Mouse (Mus musculus): ENCODE data around the gene App. TPM values are rescaled to one million over a fixed set of nuclear protein-coding genes. Genes with fewer than 3 reads are reported as not detected.

The App gene
- polyA plus RNA-seq, 1 experiment from 2014 or later, result 470 TPM

- no peaks in the 10 kb centered on the region for H3K9me3 ChIP-seq (replicated peaks; ENCODE audit: control insufficient read depth, low read length, poor library complexity, severe bottlenecking)
- 98% methylated on average over 10 of the region's 10 CpGs for WGBS
- peaks cover 12% of the 10 kb centered on the region for H3K36me3 ChIP-seq (ENCODE audit: control insufficient read depth, insufficient read depth, low read length)
- no peak overlapping the region for H3K27ac ChIP-seq (ENCODE audit: low read length)
- ATAC-seq, result no peak
- H3K9ac ChIP-seq (ENCODE audit: low read depth, low read length), result no peak overlapping the region
- no peaks in the 10 kb centered on the region for H3K27me3 ChIP-seq (ENCODE audit: control insufficient read depth, insufficient read depth, low read depth, low read length)
- H3K4me1 ChIP-seq (ENCODE audit: control insufficient read depth, insufficient read depth, low read length), result peaks cover 24% of the 10 kb centered on the region
- H3K4me3 ChIP-seq (ENCODE audit: low read depth, low read length), result no peak overlapping the region
- H3K4me2 ChIP-seq (ENCODE audit: low read length), result no peak overlapping the region
Measured at GRCm38 (mm10) chr16:85056212-85056611, 117.4 kb downstream of the App start.

- no peak overlapping the region for H3K4me2 ChIP-seq (ENCODE audit: low read length)
- H3K4me1 ChIP-seq (ENCODE audit: control insufficient read depth, insufficient read depth, low read length), result peaks cover 19% of the 10 kb centered on the region
- H3K27me3 ChIP-seq (ENCODE audit: control insufficient read depth, insufficient read depth, low read depth, low read length), result no peaks in the 10 kb centered on the region
- H3K9ac ChIP-seq (ENCODE audit: low read depth, low read length), result no peak overlapping the region
- H3K36me3 ChIP-seq (ENCODE audit: control insufficient read depth, insufficient read depth, low read length), result peaks cover 12% of the 10 kb centered on the region
- H3K9me3 ChIP-seq (replicated peaks; ENCODE audit: control insufficient read depth, low read length, poor library complexity, severe bottlenecking), result no peaks in the 10 kb centered on the region
- no peak overlapping the region for H3K27ac ChIP-seq (ENCODE audit: low read length)
- 92% methylated on average over 7 of the region's 7 CpGs for WGBS
- H3K4me3 ChIP-seq (ENCODE audit: low read depth, low read length), result no peak overlapping the region
- ATAC-seq, result no peak
Measured at GRCm38 (mm10) chr16:85053996-85054395, 119.6 kb downstream of the App start.

DNA sequence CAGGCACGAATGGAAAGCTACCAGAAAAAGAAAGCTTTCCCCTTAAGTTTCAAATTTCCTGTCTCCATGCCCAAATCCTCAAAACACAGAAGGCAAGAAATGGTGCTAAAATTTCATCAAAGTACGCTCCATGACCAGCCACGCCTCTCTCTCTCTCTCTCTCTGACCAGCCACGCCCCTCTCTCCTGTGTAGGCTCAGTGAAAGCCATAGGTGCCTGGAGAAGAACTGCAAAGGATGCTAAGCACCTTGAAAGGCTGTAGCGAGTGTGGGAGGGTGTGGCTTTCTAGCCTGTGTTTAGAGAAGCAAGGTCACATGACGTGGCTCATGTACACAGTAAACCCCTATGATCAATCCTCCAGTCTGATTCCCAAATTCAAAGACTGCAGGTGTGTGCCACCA is 126.3 kb downstream of the App start:
- no peak overlapping the region for H3K9ac ChIP-seq (ENCODE audit: low read depth, low read length)
- 65% methylated on average over 6 of the region's 6 CpGs for WGBS
- no peak overlapping the region for H3K4me2 ChIP-seq (ENCODE audit: low read length)
- H3K36me3 ChIP-seq (ENCODE audit: control insufficient read depth, insufficient read depth, low read length), result peaks cover 11% of the 10 kb centered on the region
- H3K4me3 ChIP-seq (ENCODE audit: low read depth, low read length), result no peak overlapping the region
- no peaks in the 10 kb centered on the region for H3K9me3 ChIP-seq (replicated peaks; ENCODE audit: control insufficient read depth, low read length, poor library complexity, severe bottlenecking)
- H3K27me3 ChIP-seq (ENCODE audit: control insufficient read depth, insufficient read depth, low read depth, low read length), result no peaks in the 10 kb centered on the region
- no peak overlapping the region for H3K27ac ChIP-seq (ENCODE audit: low read length)
- ATAC-seq, result no peak
- peaks cover 5% of the 10 kb centered on the region; the same call in 1 of the 2 replicates for H3K4me1 ChIP-seq (ENCODE audit: control insufficient read depth, insufficient read depth, low read length)

- H3K4me2 ChIP-seq (ENCODE audit: low read length), result no peak overlapping the region
- H3K36me3 ChIP-seq (ENCODE audit: control insufficient read depth, insufficient read depth, low read length), result peaks cover 11% of the 10 kb centered on the region
- ATAC-seq, result no peak
- WGBS, result 39% methylated on average over 3 of the region's 3 CpGs
- peaks cover 20% of the 10 kb centered on the region for H3K4me1 ChIP-seq (ENCODE audit: control insufficient read depth, insufficient read depth, low read length)
- no peaks in the 10 kb centered on the region for H3K27me3 ChIP-seq (ENCODE audit: control insufficient read depth, insufficient read depth, low read depth, low read length)
- peak overlapping the region; percentile 11; the same call in 1 of the 2 replicates for H3K27ac ChIP-seq (ENCODE audit: low read length)
- H3K4me3 ChIP-seq (ENCODE audit: low read depth, low read length), result no peak overlapping the region
- no peaks in the 10 kb centered on the region for H3K9me3 ChIP-seq (replicated peaks; ENCODE audit: control insufficient read depth, low read length, poor library complexity, severe bottlenecking)
- H3K9ac ChIP-seq (ENCODE audit: low read depth, low read length), result no peak overlapping the region
Measured at GRCm38 (mm10) chr16:85041153-85041959, 132.2 kb downstream of the App start.

DNA sequence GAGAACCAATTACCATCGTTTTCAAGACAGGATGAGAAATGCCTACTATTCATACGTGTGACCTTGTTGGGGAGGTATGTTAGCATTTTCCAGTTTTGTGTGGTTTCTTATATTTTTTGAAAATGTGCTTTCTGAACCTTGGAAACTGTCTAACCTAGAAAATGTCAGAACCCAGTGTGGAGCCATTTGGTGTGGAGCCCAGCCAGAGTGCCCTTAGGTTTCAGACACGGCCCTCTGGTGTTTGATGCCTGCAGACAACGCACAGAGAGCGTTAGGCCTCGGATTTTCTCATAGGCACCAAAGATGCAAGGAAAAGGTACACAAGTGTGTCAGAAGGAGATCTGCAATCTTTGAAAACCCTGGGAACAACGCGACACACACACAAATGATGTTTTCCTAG is 134.8 kb downstream of the App start:
- Histone ChIP-seq H3K27ac (ENCODE audit: low read length) (no peak overlapping the region), H3K9ac (ENCODE audit: low read depth, low read length) (no peak overlapping the region), H3K4me1 (ENCODE audit: control insufficient read depth, insufficient read depth, low read length) (peaks cover 25% of the 10 kb centered on the region), H3K4me3 (ENCODE audit: low read depth, low read length) (no peak overlapping the region), H3K36me3 (ENCODE audit: control insufficient read depth, insufficient read depth, low read length) (peaks cover 13% of the 10 kb centered on the region), H3K9me3 (replicated peaks; ENCODE audit: control insufficient read depth, low read length, poor library complexity, severe bottlenecking) (no peaks in the 10 kb centered on the region), H3K4me2 (ENCODE audit: low read length) (no peak overlapping the region), H3K27me3 (ENCODE audit: control insufficient read depth, insufficient read depth, low read depth, low read length) (no peaks in the 10 kb centered on the region)
- ATAC-seq, result no peak
- 80% methylated on average over 8 of the region's 8 CpGs for WGBS

GRCm38 (mm10) chr16:85037969-85038644 is 135.5 kb downstream of the App start:
- Histone ChIP-seq H3K27ac (ENCODE audit: low read length) (peak overlapping the region; percentile 51), H3K4me2 (ENCODE audit: low read length) (no peak overlapping the region), H3K36me3 (ENCODE audit: control insufficient read depth, insufficient read depth, low read length) (peaks cover 7% of the 10 kb centered on the region), H3K9me3 (replicated peaks; ENCODE audit: control insufficient read depth, low read length, poor library complexity, severe bottlenecking) (no peaks in the 10 kb centered on the region), H3K4me3 (ENCODE audit: low read depth, low read length) (no peak overlapping the region), H3K9ac (ENCODE audit: low read depth, low read length) (no peak overlapping the region), H3K4me1 (ENCODE audit: control insufficient read depth, insufficient read depth, low read length) (peaks cover 25% of the 10 kb centered on the region), H3K27me3 (ENCODE audit: control insufficient read depth, insufficient read depth, low read depth, low read length) (no peaks in the 10 kb centered on the region)
- WGBS, result 55% methylated on average over 10 of the region's 10 CpGs
- peak; percentile 67; the same call in 1 of the 2 replicates for ATAC-seq

DNA sequence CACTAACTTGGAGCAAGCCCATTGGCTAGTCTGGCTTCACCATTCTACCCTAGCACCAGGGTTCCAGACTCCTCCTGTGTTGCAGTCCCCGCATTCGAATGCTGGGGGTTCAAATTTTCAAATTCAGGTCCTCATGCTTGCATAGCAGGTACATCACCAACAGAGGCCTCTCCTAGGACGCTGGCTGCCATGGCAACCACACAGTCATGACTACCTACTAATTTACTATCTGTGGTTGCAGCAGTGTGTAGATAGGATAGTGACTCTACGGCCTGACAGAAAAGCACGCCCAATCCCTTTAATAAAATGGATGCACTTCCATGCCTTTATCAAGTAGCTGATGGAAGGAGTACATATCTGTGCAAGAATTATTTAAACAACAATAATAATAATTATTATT is 137.8 kb downstream of the App start:
- H3K36me3 ChIP-seq (ENCODE audit: control insufficient read depth, insufficient read depth, low read length), result peaks cover 8% of the 10 kb centered on the region
- H3K27me3 ChIP-seq (ENCODE audit: control insufficient read depth, insufficient read depth, low read depth, low read length), result no peaks in the 10 kb centered on the region
- no peak overlapping the region for H3K4me3 ChIP-seq (ENCODE audit: low read depth, low read length)
- 80% methylated on average over 5 of the region's 5 CpGs for WGBS
- no peak overlapping the region for H3K4me2 ChIP-seq (ENCODE audit: low read length)
- H3K27ac ChIP-seq (ENCODE audit: low read length), result no peak overlapping the region
- H3K9me3 ChIP-seq (replicated peaks; ENCODE audit: control insufficient read depth, low read length, poor library complexity, severe bottlenecking), result no peaks in the 10 kb centered on the region
- peaks cover 18% of the 10 kb centered on the region for H3K4me1 ChIP-seq (ENCODE audit: control insufficient read depth, insufficient read depth, low read length)
- ATAC-seq, result peak; percentile 64
- H3K9ac ChIP-seq (ENCODE audit: low read depth, low read length), result no peak overlapping the region

GRCm38 (mm10) chr16:85033747-85034146 is 139.8 kb downstream of the App start:
- Histone ChIP-seq H3K27ac (ENCODE audit: low read length) (no peak overlapping the region), H3K36me3 (ENCODE audit: control insufficient read depth, insufficient read depth, low read length) (peaks cover 24% of the 10 kb centered on the region), H3K4me1 (ENCODE audit: control insufficient read depth, insufficient read depth, low read length) (peaks cover 14% of the 10 kb centered on the region), H3K4me3 (ENCODE audit: low read depth, low read length) (no peak overlapping the region), H3K9ac (ENCODE audit: low read depth, low read length) (no peak overlapping the region), H3K9me3 (replicated peaks; ENCODE audit: control insufficient read depth, low read length, poor library complexity, severe bottlenecking) (no peaks in the 10 kb centered on the region), H3K4me2 (ENCODE audit: low read length) (no peak overlapping the region), H3K27me3 (ENCODE audit: control insufficient read depth, insufficient read depth, low read depth, low read length) (no peaks in the 10 kb centered on the region)
- ATAC-seq, result no peak
- WGBS, result 88% methylated on average over 5 of the region's 5 CpGs

GRCm38 (mm10) chr16:85030810-85031209 is 142.8 kb downstream of the App start:
- Histone ChIP-seq H3K36me3 (ENCODE audit: control insufficient read depth, insufficient read depth, low read length) (peaks cover 24% of the 10 kb centered on the region), H3K9ac (ENCODE audit: low read depth, low read length) (no peak overlapping the region), H3K27ac (ENCODE audit: low read length) (no peak overlapping the region), H3K4me1 (ENCODE audit: control insufficient read depth, insufficient read depth, low read length) (peaks cover 5% of the 10 kb centered on the region), H3K4me3 (ENCODE audit: low read depth, low read length) (no peak overlapping the region), H3K4me2 (ENCODE audit: low read length) (no peak overlapping the region), H3K9me3 (replicated peaks; ENCODE audit: control insufficient read depth, low read length, poor library complexity, severe bottlenecking) (no peaks in the 10 kb centered on the region), H3K27me3 (ENCODE audit: control insufficient read depth, insufficient read depth, low read depth, low read length) (no peaks in the 10 kb centered on the region)
- no peak for ATAC-seq
- WGBS, result 84% methylated on average over 12 of the region's 12 CpGs
